Mouse (Mus musculus) hindbrain, embryonic 10.5 days (tissue): ENCODE measurements around the gene Ifnar2. TPM values are rescaled to one million over a fixed set of nuclear protein-coding genes. Genes with fewer than 3 reads are reported as not detected.

Source experiments
- DNase-seq: peaks from one replicate; pipeline ENCODE4 v3.0.0-alpha.2; 2017; ENCODE audit warnings: low spot score
- H3K27ac ChIP-seq: fragments of 300-500 bp; sonication (generic); 2 replicates; pipeline ENCODE4 v1.5.1; 2016; ENCODE audit warnings: mild to moderate bottlenecking, moderate library complexity
- H3K27me3 ChIP-seq: fragments of 300-500 bp; sonication (generic); 2 replicates; pipeline ENCODE4 v1.6.1; 2016; ENCODE audit warnings: mild to moderate bottlenecking; ENCODE audit not compliant: poor library complexity, insufficient read depth, severe bottlenecking
- H3K36me3 ChIP-seq: fragments of 300-500 bp; sonication (generic); 2 replicates; pipeline ENCODE4 v1.6.1; 2016; ENCODE audit warnings: mild to moderate bottlenecking, moderate library complexity
- H3K4me1 ChIP-seq: fragments of 300-500 bp; sonication (generic); replicated peaks from 2 replicates; pipeline ENCODE4 v1.6.1; 2016; ENCODE audit warnings: mild to moderate bottlenecking
- H3K4me3 ChIP-seq: fragments of 300-500 bp; sonication (generic); 2 replicates; pipeline ENCODE4 v1.5.1; 2016; ENCODE audit warnings: mild to moderate bottlenecking, moderate library complexity
- H3K9me3 ChIP-seq: fragments of 300-500 bp; sonication (generic); 2 replicates; pipeline ENCODE4 v1.6.1; 2016; ENCODE audit warnings: mild to moderate bottlenecking, moderate library complexity
- WGBS: fragments of 180-500 bp; shearing (Covaris S2); methylation state at CpG from one replicate; pipeline ENCODE4 v1.1.7; 2016; 5-methylcytosine and 5-hydroxymethylcytosine counted together
- polyA plus RNA-seq: library from polyadenylated mRNA; unstranded; fragments of >200 nt; fragmentation: Nextera tagmentation; extraction: Ambion mirVana; gene quantifications from 2 replicates; pipeline ENCODE4 v1.2.1, GENCODE M21; 2016

Ifnar2 gene
- polyA plus RNA-seq, 1 experiment from 2014 or later = 29.3 TPM

DNA sequence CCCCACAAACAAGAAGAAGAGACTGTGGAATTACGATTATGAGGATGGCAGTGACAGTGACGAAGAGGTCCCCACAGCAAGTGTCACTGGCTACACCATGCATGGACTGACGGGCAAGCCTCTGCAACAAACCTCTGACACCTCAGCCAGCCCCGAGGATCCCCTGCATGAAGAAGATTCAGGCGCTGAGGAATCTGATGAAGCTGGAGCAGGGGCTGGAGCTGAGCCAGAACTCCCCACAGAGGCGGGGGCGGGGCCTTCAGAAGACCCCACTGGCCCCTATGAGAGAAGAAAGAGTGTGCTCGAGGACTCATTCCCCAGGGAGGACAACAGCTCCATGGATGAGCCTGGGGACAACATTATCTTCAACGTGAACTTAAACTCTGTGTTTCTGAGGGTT, 31.2 kb downstream of the Ifnar2 start:
- no peak for DNase-seq
- no peaks in the 10 kb centered on the region for H3K9me3 ChIP-seq
- H3K36me3 ChIP-seq = peaks cover 15% of the 10 kb centered on the region
- peaks cover 17% of the 10 kb centered on the region for H3K4me1 ChIP-seq
- no peak overlapping the region for H3K27ac ChIP-seq
- 79% methylated on average over 9 of the region's 9 CpGs for WGBS
- no peak overlapping the region for H3K4me3 ChIP-seq
- H3K27me3 ChIP-seq = peaks cover 4% of the 10 kb centered on the region

DNA sequence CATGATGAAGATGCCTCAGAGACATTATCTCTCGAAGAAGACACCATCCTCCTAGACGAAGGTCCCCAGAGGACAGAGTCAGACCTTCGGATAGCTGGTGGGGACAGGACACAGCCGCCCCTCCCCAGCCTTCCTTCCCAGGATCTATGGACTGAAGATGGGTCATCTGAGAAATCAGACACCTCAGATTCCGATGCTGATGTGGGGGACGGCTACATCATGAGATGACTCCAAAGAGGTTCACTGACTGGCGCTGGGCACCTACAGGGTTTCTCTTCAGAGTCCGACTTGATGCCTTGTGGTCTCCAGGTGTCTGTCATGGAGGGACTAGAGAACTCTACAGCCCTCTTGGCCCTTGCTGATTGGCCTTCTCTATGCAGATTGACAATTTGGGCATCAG, 31.6 kb downstream of the Ifnar2 start:
- H3K36me3 ChIP-seq = peaks cover 15% of the 10 kb centered on the region
- H3K27me3 ChIP-seq = peaks cover 4% of the 10 kb centered on the region
- WGBS = 94% methylated on average over 8 of the region's 8 CpGs
- no peak for DNase-seq
- H3K27ac ChIP-seq = no peak overlapping the region
- H3K4me3 ChIP-seq = no peak overlapping the region
- peaks cover 17% of the 10 kb centered on the region for H3K4me1 ChIP-seq
- H3K9me3 ChIP-seq = no peaks in the 10 kb centered on the region

DNA sequence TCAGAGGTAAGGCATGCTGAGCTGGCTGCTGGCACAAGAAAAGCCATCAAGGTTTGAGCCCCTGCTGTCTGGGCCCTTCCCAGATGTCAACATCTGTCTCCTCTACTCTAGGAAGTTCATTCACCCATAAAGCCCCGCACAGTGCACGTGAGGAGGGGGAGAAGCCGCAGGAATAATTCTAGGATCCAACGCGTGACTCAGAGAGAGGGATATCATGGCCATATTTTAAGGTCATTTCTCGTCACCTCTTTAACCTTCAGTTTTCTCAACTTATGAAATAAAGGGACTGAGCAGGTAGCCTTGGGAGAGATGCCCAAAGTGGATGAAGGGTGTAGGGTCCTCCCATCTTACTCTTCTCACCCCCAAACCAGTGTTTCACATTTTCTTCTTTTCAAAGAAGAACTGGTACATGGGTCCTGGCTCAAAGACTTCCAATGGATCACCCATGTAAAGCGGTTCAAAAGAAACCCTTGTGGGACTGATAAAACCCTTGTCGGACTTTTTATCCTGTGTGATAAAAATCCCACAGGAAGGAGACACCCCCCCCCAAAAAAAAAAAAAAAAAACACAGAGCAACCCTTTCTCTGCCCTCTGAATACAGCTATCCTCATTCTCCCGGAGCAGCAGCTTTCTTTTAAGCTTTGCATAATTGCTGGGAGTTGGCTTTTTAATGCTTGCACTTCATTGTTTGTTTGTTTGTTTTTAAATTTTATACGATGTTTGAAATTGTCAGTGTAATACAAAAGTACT, 32.4 kb downstream of the Ifnar2 start:
- no peak for DNase-seq
- Histone ChIP-seq H3K4me3 (no peak overlapping the region), H3K9me3 (no peaks in the 10 kb centered on the region), H3K27ac (no peak overlapping the region), H3K36me3 (peaks cover 15% of the 10 kb centered on the region), H3K4me1 (peaks cover 17% of the 10 kb centered on the region), H3K27me3 (peaks cover 4% of the 10 kb centered on the region)
- 74% methylated on average over 10 of the region's 10 CpGs for WGBS

DNA sequence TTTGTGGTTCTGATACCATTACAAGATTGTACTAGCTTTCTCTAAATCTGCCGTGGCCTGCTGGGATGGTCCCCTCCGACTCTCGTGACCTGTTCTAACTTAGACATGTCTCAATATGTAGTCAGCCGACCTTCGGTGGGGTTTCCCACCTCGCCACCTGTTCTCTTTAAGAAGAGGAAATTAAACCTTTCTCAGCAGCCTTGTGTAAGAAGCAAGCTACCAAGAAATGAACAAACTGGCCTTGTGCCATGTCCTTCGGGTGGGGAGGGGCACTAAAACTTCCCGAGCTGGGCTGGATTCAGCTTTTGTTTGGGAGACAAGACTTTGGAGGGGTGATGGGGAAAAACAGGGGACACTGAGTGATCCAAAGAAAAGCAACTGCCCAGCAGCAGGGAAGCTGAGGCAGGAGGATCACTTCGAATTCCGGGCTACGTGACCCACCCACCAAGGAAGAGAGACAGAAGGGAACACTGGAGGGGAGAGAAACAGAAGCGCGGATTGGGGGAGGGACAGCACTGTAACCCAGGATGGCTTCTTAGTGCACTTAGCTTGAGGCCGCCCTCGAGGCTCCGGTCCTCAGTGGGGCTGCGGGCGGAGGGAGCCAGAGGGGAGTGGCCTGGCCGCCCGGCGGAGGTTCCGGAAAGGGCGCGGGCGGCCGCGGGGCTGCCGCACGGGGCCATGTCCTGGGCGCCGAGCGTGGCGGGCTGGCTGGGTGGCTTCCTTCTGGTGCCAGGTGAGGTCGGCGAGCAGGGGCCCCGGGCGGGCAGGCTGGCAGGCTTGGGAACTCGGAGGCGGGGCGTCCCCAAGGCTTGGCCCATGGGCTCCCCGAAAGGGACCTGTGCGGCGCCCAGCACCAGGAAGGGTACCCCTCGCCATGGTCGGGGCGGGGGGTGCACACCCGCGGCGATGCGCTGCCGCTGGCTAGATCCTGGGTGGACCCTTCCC, 33.3 kb downstream of the Ifnar2 start, which contains the start of gene Il10rb:
Il10rb (plus strand) TSS at position 525 of the 945 bp plus-strand sequence.
- H3K27ac ChIP-seq = peak within 1 kb of the TSS; percentile 89
- peak within 1 kb of the TSS; percentile 77 for H3K4me3 ChIP-seq
- H3K9me3 ChIP-seq = no peaks in the 10 kb centered on the region
- H3K4me1 ChIP-seq = peaks cover 17% of the 10 kb centered on the region
- 8% methylated on average over 51 of the region's 51 CpGs for WGBS
- H3K27me3 ChIP-seq = peaks cover 4% of the 10 kb centered on the region
- H3K36me3 ChIP-seq = peaks cover 15% of the 10 kb centered on the region
- DNase-seq = peak; percentile 54

DNA sequence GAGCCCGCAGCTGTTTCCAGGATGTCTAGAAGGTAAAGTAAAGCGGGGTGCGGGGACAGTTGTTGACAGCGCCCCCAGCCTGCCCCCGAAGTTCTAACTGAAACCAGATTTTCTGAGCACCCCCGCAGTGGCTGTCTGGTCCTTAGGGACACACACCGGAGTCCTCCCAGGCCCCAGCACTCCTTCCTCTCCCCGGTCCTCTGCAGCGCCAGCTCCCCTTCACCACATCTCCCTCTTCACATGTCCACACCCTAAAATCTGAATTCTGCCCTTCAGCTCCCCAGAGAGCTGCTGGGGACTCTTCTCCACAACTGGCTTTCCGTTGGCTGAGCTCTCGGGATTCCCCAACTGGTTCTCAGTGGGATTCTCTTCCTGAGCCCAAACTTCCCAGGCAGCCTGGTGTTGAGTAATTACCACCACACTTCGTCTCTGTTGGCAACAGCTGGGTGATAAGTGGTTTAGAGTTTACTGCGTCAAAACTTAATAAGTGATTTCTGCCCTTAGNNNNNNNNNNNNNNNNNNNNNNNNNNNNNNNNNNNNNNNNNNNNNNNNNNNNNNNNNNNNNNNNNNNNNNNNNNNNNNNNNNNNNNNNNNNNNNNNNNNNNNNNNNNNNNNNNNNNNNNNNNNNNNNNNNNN, 34.1 kb downstream of the Ifnar2 start:
- Histone ChIP-seq H3K27ac (peak overlapping the region; percentile 89), H3K36me3 (peaks cover 15% of the 10 kb centered on the region), H3K9me3 (no peaks in the 10 kb centered on the region), H3K27me3 (peaks cover 4% of the 10 kb centered on the region), H3K4me1 (peaks cover 17% of the 10 kb centered on the region), H3K4me3 (peak overlapping the region; percentile 77)
- 2% methylated on average over 13 of the region's 13 CpGs for WGBS
- DNase-seq = peak; percentile 23

DNA sequence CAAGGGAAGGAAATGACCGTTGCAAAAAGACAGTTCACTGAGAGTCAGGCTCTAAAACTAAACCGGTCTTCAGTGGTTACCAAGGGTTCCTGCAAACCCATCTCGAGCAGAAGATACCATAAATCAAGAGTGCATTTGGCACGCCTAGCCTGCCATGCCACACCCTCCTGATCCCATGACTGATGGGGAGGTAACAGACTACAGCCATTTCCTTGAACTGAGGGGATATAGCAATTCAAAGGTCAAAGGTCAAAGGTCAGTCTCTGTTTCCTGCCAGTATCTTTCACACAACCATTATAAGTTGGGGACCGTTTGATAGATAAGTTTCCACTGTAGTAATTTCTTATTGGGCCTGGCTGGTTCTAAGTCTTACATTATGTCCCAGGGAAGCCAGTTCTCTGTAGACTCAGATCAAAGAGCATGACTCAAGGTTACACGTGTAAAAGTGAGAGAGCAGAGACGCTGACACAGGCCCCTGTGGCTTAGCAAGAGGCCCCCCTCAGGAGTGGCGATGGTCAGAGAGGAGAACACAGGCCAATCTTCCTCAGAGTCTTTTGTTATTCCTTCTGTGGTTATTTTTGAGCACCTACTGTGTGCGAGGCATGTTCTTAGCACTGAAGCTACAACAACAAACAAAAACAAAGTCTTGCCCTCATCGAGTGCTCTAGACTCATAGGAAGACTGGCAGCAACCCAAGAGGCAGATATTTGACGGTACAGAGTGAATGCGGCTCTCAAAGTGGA, 40.7 kb downstream of the Ifnar2 start:
- H3K4me1 ChIP-seq = peaks cover 3% of the 10 kb centered on the region; the same call in 1 of the 2 replicates
- H3K4me3 ChIP-seq = no peak overlapping the region
- no peaks in the 10 kb centered on the region for H3K9me3 ChIP-seq
- peaks cover 4% of the 10 kb centered on the region; the same call in 1 of the 2 replicates for H3K36me3 ChIP-seq
- no peak for DNase-seq
- 74% methylated on average over 12 of the region's 12 CpGs for WGBS
- H3K27ac ChIP-seq = no peak overlapping the region
- no peaks in the 10 kb centered on the region for H3K27me3 ChIP-seq

DNA sequence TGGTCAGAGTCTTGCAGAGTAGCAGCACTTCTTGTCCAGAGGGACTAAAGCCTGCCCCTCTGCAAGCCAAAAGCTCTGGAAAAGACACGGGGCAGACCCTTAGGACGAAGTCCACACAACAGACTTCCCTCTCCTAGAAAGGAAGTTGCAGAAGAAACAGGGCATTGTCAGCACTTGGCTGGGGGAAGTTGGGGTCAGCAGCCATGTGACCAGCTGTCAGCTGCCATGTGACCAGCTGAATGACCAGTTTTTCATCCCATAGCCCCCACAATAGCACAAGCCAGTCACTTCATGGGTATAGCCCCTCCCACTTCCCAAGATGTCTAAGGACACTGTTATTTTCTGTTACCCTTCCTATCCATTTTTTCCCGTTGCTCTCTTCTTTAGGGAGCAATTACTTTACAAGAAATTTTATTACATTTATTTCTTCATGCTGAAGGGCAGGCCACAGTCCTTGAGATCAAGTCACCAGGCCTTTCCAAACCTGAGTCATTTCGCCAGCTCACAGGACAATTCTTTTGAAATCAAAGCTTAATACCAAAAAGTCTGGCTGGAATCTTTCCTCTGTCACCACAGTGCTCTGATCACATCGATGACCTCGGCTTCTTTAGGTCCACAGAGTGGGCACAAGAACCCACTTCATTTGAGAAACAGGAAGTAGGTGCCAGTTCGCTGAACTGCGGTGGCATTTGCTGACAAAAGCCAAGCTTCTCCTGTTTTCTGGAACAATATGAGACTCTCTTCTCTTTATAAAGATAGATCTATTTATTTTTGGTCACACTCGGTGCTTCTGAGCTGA, 43.0 kb downstream of the Ifnar2 start:
- WGBS = 86% methylated on average over 9 of the region's 9 CpGs
- no peak for DNase-seq
- H3K9me3 ChIP-seq = no peaks in the 10 kb centered on the region

GRCm38 (mm10) chr16:91416357-91416756, 43.8 kb downstream of the Ifnar2 start:
- Histone ChIP-seq H3K9me3 (no peaks in the 10 kb centered on the region), H3K27ac (no peak overlapping the region), H3K4me3 (no peak overlapping the region), H3K36me3 (peaks cover 4% of the 10 kb centered on the region; the same call in 1 of the 2 replicates), H3K4me1 (0 out of 2 replicates have a peak, but pooled peaks cover 3% of the 10 kb centered on the region), H3K27me3 (no peaks in the 10 kb centered on the region)
- no peak for DNase-seq
- WGBS = 96% methylated on average over 6 of the region's 6 CpGs

More for the DNA sequence above, 43.0 kb downstream of the Ifnar2 start:
- H3K27me3 ChIP-seq = no peaks in the 10 kb centered on the region
- no peak overlapping the region for H3K27ac ChIP-seq
- peaks cover 4% of the 10 kb centered on the region; the same call in 1 of the 2 replicates for H3K36me3 ChIP-seq
- 0 out of 2 replicates have a peak, but pooled peaks cover 3% of the 10 kb centered on the region for H3K4me1 ChIP-seq
- no peak overlapping the region for H3K4me3 ChIP-seq

GRCm38 (mm10) chr16:91416938-91417337, 44.4 kb downstream of the Ifnar2 start:
- WGBS = 78% methylated on average over 7 of the region's 7 CpGs
- DNase-seq = no peak
- Histone ChIP-seq H3K36me3 (peaks cover 4% of the 10 kb centered on the region; the same call in 1 of the 2 replicates), H3K27me3 (no peaks in the 10 kb centered on the region), H3K4me3 (no peak overlapping the region), H3K4me1 (0 out of 2 replicates have a peak, but pooled peaks cover 3% of the 10 kb centered on the region), H3K27ac (no peak overlapping the region), H3K9me3 (no peaks in the 10 kb centered on the region)

DNA sequence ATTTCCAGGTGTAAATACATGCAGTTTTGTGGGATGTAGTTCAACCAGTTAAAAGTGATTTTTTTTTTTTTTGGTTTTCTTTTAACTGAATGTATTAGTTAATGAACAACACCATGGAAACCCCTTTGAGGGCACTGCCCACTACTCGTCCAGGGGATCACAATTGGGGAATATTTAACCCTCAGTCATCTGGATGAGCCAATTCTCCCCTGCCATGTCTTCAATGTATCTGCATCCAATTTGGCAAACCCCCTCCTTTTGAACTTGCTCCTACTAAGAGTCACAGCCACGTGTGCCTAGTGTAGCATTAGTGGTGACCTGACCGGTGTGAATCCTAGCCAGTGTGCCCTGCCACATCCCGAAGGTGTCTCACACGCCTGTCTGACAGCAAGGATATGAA, 45.9 kb downstream of the Ifnar2 start:
- H3K4me1 ChIP-seq = 0 out of 2 replicates have a peak, but pooled peaks cover 3% of the 10 kb centered on the region
- no peak overlapping the region for H3K27ac ChIP-seq
- peaks cover 4% of the 10 kb centered on the region; the same call in 1 of the 2 replicates for H3K36me3 ChIP-seq
- no peaks in the 10 kb centered on the region for H3K27me3 ChIP-seq
- no peaks in the 10 kb centered on the region for H3K9me3 ChIP-seq
- 77% methylated on average over 5 of the region's 5 CpGs for WGBS
- no peak for DNase-seq
- H3K4me3 ChIP-seq = no peak overlapping the region

GRCm38 (mm10) chr16:91425816-91426215, 53.2 kb downstream of the Ifnar2 start:
- no peak for DNase-seq
- Histone ChIP-seq H3K4me1 (no peaks in the 10 kb centered on the region), H3K27ac (no peak overlapping the region), H3K9me3 (no peaks in the 10 kb centered on the region; the same call in 1 of the 2 replicates), H3K36me3 (no peaks in the 10 kb centered on the region), H3K27me3 (no peaks in the 10 kb centered on the region), H3K4me3 (no peak overlapping the region)
- 94% methylated on average over 6 of the region's 6 CpGs for WGBS
